Mouse (Mus musculus): Measurements from ENCODE around the gene Ufd1.
"Not testable (repeated sequence)": the region's sequence is repeated elsewhere in the genome, so short reads cannot be mapped to it uniquely, and the experiment has no call there.

Gene Ufd1

DNA sequence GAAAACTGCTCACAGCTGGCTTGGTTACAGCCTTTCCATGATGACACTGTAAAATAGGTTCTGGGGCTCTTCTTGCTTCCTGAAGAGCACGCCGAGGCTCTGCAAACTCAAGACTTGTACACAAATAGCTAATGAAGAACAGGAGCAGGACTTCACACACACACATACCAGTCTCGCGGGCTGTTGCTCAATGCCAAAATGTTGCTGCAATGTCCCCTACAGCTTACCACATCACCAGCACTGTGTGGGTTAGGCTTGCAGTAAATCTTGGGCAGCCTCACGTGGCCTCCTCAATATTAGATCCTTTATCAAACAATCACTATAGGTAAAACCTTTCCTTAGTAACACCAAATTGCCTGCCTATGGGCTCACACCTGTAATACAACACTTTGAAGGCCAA is 2.6 kb upstream of the Ufd1 start:
- in situ Hi-C loops (cut with MboI, MseI), result no loop called here

DNA sequence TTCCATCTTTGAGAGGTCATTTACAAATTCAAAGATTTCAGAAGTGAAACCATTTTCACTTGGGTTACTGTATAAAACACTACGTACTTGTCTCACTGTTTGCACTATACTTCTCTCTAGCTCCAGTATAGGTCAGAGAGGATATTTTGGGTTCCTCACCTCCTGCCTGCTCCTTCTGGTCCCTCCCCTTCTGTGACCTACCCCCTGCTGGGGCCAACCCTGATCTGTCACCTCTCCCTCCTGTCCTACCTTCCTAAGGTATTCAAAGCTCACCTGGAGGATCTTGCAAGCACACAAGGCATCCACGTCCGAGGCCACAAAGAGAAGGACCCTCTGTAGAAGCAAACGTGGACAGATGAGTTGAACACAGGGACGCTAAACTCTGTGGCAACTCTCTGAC is 547 bp upstream of the Ufd1 start:
- in situ Hi-C loops (cut with MboI, MseI), result loop anchor here (10.0 kb wide), 1 partner anchor 1296 kb away; no protein-coding TSS in a partner anchor

DNA sequence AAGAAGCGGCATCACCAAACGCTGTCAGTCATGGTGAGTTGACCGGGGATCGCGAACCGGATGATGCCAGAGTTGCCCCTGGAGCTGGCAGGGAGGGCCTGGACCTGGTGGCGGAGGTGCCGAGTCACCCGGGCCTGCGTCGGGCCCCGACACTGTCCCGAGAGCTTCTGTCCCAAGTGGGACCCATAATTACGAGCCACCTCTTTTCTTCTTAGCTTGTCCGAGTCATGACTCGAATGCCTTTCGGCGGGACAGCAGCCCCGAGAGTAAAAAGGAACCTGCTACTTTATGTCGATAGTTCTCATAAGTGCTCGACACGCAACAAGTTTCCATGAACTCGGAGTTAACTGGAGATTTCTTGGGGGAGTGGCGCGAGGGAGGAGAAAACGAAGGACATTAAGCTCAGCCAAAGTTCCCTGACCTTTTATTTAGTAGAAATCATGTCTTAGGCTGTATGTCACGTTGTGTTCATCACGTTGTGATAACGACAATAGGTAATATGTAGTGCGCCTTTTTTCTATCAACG is 869 bp downstream of the Ufd1 start:
- in situ Hi-C loops (cut with MboI, MseI), result loop anchor here (10.0 kb wide), 1 partner anchor 1298 kb away; no protein-coding TSS in a partner anchor

DNA sequence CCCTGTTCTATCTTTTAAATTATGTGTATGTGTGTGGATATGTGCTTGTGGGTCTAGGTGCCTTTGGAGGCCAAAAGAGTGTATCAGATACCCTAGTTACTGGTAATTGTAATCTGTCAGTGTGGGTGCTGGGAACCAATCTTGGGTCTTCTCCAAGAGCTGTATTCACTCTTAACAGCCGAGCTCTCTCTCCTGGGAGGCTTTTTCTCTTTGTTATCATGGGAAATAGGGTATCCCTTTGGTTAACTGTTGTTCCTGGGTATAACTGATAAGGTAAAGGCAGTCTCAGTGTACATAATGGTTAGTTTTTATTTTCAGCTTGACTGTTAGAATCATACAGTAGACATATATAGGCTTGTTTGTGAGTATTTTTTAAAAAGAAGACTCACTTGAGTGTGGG is 10.8 kb downstream of the Ufd1 start:
- in situ Hi-C loops (cut with MboI, MseI), result no loop called here

DNA sequence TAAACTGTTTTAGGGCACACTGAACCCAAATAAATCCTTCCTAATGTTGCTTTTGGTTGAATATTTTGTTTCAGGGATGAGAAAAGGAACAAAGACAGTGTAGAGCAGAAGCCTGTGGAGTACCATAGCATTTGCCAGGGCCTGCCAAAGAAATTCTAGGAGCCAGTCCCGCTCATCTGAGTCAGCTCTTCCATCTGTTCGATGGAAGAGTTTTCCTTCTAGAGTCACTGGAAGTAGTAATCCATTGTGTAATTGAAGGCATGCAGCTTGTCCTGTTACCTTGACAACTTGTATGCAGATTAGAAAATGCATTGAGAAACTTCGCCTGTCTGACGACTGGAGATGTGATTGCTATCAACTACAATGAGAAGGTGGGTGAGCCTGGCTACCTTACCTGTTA is 11.3 kb downstream of the Ufd1 start:
- in situ Hi-C loops (cut with MboI, MseI), result no loop called here

DNA sequence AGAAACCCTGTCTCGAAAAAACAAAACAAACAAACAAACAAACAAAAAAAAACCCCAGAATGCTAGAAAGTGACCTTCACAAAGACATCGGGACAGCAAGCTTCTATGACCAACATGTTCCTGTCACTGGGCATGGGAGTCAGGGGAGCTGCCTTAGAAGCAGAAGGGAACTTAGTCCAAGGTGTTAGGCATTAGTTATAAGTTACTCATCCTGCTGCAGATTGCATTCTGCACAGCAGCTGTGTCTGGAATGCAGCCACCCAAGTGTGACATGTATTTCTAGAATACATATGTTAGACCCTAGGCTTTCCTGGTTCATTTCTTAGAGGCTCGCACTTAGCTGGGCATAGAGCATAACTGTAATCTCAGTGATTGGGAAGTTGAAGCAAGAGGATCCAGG is 17.1 kb downstream of the Ufd1 start:
- in situ Hi-C loops (cut with MboI, MseI), result no loop called here

DNA sequence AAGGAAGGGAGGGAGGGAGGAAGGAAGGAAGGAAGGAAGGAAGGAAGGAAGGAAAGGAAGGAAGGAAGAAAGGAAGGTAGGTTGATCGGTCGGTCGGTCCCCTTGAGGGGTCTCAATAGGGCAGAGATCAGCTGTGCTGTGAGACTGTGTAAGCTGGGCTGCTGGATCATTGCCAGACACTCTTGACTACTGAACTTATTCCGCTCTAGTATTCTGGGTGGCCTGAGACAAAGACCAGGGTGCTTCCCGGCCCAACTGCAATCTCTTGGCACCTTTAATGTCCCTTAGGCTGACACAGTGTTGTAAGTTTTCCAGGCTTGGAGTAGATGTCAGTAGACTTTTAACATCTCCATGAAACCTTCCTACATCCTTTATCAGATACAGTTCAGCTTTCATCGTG is 17.5 kb downstream of the Ufd1 start:
- in situ Hi-C loops (cut with MboI, MseI), result no loop called here

DNA sequence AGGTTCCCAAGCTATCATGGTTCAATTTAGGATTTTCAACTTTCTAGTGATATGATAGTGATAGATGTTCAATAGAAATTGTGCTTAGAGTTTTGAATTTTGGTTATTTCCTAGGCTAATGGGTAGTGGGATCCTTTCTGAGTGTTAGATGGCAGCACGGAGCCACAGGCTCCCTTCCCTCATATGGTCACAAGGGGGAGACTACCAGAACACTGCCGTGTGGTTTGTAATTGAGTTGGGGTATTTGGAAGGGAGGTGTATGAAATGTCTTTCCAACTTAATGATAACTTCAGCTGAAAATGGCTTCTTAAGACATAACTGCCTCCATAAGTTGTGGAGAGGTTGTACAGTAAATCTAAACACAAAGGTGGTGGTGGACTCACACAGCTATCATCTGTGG is 21.9 kb downstream of the Ufd1 start:
- in situ Hi-C loops (cut with MboI, MseI), result no loop called here

DNA sequence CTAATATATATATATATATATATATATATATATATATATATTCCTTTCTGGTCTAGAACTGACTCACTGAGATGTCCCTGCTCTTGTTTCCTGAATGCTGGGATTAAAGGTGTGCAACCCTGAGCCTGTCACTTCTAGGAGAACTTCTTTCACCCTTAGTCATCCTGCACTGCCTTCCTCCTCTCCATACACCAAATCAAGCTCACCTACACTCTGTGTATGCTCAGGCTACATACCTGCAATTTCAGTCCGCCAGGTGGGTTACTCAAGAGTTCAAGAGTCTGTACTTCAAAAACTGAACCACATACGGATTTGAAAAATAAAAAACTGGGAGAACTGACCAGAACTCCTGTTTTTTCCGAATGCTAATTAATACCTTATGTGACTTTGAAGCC is 24.5 kb downstream of the Ufd1 start:
- in situ Hi-C loops (cut with MboI, MseI), result no loop called here

DNA sequence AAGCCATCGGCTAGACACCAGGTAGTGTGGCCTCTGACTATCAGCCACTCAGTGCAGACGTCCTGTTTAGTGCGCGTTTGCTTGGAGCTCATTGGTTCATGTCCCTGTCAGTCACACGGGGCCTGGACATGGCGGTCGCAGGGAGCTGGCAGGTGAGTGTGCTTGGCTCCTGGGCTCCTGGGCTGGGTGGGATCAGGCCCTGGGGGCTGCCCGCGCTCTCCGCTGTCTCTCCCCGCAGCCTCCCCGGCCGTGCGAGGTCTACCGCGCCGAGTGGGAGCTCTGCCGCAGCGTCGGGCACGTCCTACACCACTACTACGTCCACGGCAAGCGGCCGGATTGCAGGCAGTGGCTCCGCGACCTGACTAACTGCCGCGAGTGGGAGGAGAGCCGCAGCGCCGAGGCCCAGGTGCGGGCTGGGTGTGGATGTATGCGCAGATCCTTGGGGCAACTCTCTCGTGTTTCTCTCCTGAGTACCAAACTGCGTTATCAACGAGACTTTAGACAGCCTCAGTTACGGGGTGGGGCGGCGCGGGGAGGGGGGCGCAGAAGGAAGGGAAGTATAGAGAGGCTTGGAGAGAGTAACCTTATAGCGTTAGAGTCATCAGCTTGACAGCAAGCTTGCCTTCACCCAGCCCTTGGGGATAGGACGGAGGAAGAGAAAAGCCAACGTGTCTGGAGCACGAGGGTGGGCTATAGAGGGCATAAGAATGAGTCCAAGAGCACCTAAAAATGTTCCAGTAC is 25.1 kb downstream of the Ufd1 start, which contains the start of the genes 2510002D24Rik and Gm28539:
Gene 2510002D24Rik (plus strand): TSS at position 111 of the 741 bp plus-strand sequence.
Gene Gm28539 (plus strand): TSS at position 117 of the 741 bp plus-strand sequence.
- in situ Hi-C loops (cut with MboI, MseI), result no loop called here

DNA sequence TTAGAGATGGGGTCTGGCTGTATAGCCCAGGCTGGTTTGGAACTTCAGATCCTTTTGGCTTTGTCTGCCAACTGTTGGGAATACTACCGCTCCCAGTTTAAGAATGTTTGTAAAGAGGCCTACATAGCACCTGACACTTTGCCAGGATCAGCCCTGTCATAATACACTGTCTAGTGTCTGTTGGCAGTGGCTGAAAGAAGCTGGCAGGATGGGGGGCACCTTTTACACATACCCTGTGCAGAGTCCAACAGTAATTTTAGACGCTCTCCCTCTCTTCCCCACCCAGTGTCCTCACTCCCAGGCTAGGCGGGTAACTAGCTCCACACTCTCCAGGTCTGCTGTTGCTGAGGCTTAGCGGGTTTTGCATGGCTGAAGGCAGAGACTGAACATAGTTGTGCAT is 26.8 kb downstream of the Ufd1 start:
- in situ Hi-C loops (cut with MboI, MseI), result no loop called here

DNA sequence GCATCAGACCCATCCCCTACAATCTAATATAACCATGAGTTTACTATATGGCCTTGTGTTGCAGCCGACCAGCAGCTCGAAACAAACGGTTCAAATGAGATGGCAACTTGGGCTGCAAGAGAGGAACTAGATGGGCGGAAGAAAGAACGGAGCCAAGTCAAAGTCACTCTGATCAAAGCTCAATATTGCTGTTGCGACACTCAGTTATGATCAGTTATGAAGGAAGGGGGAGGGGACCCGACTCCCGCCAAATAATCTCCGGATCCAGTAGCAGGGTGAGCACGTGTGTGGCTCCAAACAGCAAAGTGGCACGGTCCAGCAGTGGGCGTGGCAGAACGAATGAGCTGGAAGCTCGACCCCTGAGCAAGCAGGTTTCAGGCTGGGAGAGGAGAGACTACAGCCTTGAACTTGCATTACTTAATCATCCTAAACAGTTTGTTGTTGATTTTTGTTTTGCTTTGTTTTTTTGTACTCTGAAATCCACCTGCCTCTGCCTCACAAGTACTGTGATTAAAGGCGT is 34.8 kb downstream of the Ufd1 start:
- in situ Hi-C loops (cut with MboI, MseI), result no loop called here

DNA sequence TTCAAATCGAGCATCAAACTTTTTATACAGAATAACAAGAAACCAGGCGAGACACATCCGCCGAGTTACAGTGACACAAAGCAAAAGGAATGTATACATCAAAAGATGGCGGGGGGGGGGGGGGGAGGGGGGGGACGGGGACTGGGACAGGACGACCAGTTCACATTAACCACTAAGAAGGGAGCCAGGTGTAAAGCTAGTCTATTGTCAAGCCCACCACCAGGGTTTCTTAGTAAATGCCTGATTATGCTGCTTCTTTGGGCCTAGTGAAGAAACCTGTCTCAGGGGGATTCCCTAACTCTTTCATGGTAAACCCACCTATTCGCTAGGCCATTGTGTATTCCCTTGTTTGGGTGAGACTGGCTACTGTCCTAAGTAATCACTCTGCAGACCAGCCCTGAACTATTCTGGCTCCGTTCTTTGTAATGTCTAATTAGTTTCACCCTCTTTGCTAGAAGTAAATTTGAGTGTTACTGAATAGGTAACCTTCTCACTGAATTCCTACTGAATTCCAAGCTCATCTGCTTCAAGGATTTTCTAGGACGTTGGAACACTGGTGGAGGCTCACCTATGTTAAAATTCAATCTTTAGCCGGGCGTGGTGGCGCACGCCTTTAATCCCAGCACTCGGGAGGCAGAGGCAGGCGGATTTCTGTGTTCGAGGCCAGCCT is 38.1 kb downstream of the Ufd1 start:
- in situ Hi-C loops (cut with MboI, MseI), result loop anchor here (10.0 kb wide), 1 partner anchor 155 kb away; no protein-coding TSS in a partner anchor

DNA sequence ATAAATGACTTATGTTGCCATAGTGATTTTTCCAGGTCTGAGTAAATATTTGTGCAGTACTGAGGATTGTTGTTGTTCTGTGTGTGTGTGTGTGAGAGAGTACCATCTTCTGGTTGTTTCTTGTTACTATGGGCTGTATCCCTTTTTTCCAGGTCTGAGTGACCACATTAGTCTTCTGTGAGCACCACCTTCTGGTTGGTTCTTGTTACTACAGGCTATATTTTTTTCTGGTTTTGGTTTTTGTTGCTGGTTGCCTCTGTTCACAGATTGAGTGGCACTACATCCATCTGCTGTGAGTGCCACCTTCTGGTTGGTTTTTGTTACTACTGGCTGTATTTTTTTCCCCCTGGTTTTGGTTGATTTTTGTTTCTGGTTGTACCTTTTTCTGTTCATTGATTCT is 47.0 kb downstream of the Ufd1 start:
- in situ Hi-C loops (cut with MboI, MseI), result loop anchor here (10.0 kb wide), 1 partner anchor 164 kb away; no protein-coding TSS in a partner anchor

DNA sequence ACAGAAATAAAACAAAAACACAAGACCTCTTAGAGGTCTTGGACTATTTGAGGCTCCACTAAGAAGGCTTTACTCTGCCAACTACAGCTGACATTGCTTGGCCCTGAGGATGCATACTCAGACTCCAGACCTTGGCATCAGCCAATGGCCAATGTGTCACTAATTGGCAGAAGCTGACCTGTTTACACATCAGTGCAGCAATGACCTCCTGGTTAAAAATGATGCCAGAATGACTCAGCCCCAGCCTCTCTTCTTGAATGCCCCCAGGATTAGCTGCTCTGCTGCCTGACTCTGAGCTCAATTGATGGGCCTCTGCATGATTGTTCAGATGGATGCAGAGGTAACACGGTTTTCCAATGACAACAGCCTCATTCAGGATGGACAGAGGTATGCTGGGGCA is 48.6 kb downstream of the Ufd1 start:
- in situ Hi-C loops (cut with MboI, MseI), result no loop called here

DNA sequence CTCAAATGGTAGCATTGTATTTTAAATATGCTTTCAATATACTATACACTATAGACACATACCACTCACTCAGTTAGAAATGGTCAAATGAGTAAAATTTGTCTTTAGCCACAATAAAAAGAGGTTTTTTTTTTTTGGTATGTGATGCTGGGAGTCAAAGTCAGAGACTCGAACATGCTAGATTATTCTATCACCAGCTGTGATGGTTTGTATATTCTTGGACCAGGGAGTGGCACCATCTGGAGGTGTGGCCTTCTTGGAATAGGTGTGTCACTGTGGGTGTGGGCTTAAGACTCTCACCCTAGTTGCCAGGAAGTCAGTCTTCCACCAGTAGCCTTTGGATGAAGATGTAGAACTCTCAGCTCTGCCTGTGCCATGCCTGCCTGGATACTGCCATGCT is 58.9 kb downstream of the Ufd1 start:
- in situ Hi-C loops (cut with MboI, MseI), result not testable (repeated sequence)

DNA sequence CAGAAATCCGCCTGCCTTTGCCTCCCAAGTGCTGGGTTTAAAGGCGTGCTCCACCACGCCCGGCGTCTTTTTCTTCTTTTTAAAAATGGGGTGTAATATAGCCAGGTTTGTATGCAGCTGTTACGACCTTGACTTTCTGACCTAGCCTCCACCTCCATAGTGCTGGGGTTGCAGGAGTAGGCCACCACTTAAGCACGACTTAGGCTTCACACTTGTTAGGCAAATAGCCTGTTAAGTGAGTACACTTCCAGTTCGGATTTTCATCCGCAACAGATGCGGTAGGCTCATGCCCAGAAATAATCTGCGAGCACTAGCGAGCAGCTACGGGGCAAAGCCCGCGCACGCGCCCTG is 64.5 kb downstream of the Ufd1 start:
- in situ Hi-C loops (cut with MboI, MseI), result no loop called here

DNA sequence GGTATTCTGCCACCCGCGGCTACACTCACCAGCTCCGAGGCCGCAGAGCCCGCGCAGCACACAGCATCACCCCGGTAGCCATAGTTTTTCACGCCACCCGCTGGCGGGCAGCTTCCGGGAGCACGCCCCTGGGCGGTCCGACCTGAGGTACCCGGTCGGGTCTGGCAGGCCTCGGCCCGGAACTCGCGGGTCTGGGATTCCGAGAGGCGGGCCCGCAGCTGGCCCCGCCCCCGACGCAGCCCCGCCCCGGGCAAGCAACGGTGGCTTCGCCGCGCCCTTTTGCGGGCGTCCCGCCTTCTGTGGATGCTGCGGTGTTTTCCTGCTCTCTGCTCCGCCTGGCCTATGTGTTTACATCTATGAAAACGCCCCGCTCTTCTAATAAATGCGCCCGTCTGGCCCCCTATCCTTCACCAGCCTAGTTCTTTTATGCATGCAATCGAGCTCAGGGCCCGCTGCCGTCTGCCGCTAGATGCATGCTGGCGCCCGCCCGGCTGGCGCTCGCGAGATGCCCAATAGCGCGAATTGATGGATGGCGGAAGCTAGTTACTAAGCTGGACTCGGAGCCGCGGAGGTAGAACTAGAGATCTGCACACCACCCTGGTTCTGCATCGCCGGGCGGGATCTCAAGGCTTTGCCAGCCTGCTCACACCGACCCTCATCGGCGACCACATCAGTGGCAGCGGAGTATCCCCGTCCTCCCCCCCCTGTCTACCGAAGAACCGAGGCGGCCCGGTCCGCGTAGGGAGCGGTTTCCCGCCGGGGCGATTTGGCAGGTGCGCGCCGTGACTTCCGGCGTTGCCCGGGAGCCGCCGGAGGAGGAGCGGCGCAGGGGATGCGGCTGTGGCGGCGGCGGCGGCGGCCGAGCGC is 65.1 kb downstream of the Ufd1 start, which contains the start of the genes Mrpl40 and Hira:
Gene Mrpl40 (minus strand): TSS at position 421 of the 867 bp plus-strand sequence.
Gene Hira (plus strand): TSS at position 596 of the 867 bp plus-strand sequence.
- in situ Hi-C loops (cut with MboI, MseI), result no loop called here

DNA sequence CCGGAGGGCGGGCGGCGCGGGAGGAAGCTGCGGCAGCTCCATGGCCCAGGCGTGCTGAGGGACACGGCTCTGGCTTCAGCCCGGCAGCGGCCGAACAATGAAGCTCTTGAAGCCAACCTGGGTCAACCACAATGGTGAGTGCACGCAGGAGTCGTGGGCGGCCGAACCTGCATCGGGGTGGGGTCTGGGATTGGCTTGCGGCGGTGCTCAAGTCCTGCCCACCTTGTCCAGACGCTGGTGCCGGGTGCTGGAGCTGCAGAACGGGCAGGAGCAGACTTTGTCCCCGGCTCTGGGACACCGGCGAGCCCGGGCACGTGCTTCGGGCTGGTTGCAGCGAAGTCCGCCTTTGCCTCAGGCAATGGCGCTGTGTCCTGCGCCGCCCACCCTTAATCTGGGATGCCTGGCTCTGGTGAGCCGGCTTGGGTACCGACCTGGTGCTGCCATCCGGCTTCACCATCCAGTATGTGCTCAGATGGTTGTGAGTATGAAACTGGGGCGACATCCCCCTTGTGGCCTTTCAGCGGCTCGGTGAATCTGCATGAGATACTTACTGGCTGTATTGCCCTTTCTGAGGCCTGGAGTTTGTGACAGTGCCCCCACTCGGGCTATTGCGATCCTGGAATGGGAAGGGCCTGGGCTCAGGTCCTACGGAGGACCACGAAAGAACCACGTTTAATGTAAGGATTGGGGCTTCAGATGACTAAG is 66.0 kb downstream of the Ufd1 start:
- in situ Hi-C loops (cut with MboI, MseI), result no loop called here

DNA sequence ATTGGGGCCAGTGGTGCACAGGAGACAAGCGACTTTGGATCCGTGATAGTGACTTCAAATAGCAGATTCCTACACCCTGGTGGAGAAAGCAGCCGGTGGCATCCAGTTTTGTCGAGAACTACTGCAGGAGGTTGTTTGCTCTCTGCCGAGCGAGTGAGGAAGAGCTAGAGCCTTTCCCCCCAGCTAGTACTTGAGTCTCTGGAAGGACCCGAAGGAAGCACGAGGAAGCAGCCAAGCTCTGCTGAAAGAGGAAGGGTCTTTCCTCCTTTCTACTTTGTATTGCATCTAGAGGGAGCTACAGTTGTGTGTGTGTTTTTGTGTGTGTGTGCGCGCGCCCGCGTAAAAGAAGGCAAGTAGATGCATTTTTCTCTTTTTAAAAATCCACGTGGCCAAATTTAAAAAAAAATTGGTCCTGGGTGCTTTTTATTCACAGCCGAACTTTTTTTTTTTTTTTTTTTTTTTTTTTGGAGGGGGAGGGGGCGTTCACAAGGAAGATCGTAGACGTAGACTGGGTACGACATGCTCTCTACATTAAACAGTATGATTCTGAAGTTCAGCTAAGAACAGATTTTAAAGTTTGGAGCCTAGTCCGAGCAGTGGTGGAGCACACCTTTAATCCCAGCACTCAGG is 66.6 kb downstream of the Ufd1 start:
- in situ Hi-C loops (cut with MboI, MseI), result no loop called here
